Comparison of ENCODE assay signal across 8 mouse cellular contexts in the genomic region with DNA sequence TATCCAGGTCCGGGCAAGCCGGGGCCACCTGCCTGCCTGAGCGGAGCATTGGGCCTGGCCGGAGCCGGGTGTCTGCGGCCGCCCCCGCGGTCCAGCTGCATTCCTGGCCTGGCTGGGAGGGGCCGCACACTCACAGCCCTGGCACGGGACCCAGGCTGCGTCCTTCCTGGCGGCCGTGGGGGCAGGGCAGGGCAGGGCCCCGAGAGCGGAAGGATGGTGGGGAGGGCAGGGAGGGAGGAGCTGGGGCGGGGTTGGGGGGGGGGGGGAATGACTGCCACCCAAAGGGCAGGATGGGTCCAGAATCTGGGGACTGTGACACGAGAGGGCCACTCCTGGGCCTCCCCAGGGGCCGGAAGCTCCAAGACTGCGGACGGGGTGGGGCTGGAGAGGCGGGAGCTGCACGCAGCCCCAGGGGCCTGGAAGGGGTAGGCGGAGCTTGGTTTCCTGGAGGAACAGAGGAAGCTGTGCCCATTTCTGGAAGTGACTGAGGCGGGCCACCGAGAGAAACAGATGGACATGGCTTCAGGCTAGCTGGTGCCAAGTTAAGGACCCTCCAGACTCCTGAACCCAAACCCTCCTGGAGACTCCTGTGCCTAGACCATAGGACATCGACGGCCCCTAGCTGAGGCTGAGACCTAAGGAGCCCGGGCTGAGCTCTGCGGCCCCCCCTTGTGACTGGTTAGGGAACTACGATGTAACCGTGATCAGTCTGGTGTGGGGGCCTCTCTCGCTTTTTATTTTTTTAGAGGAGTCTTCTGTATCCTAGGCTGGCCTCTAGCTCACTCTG. TPM values are rescaled to one million over a fixed set of nuclear protein-coding genes. Genes with fewer than 3 reads are reported as not detected.
DNase-seq lines count a peak whose midpoint lies in the region; ATAC-seq lines count a peak whose summit lies in the region.

No protein-coding gene starts in this region.

- H3K4me1 ChIP-seq in hindbrain, embryonic 11.5 days (replicated peaks; ENCODE audit: control insufficient read depth, insufficient read depth, low read length) = no peaks in the 10 kb centered on the region

- H3K9me3 ChIP-seq in hindbrain, embryonic 11.5 days (ENCODE audit: control insufficient read depth, low read length) = no peaks in the 10 kb centered on the region

- WGBS in hindbrain, embryonic 11.5 days = under 1% methylated on average over 26 of the region's 33 CpGs

- H3K27me3 ChIP-seq in hindbrain, embryonic 11.5 days (ENCODE audit: control insufficient read depth, insufficient read depth, low read length) = no peaks in the 10 kb centered on the region

- peak; percentile 43 for ATAC-seq in hindbrain, embryonic 11.5 days (ENCODE audit: low FRiP score)

- peak; percentile 99 for DNase-seq in Muller cell, postnatal 12 days (ENCODE audit: inconsistent ontology term)
- peak; percentile 88 to 89 for DNase-seq in cerebellum, postnatal 10 days
- DNase-seq in frontal cortex, adult 2 months (ENCODE audit: extremely low spot score in 1 of 2, low spot score in 1 of 2) = peak; percentile 75 to 89
- peak; percentile 81 for DNase-seq in hindbrain, embryonic 11.5 days (ENCODE audit: low spot score)
- peak; percentile 74 to 84 for DNase-seq in layer of hippocampus, postnatal 14 days (ENCODE audit: low spot score in 2 of 2)
- DNase-seq in lung, postnatal 10 days = peak; percentile 98
- DNase-seq in ovary, postnatal 14 days (ENCODE audit: low spot score) = peak; percentile 92
- DNase-seq in thymus, postnatal 36 days = peak; percentile 88 to 92

- no peaks in the 10 kb centered on the region for H3K36me3 ChIP-seq in hindbrain, embryonic 11.5 days (ENCODE audit: control insufficient read depth, insufficient read depth, low read length)

- peak overlapping the region; percentile 50 for H3K4me2 ChIP-seq in hindbrain, embryonic 11.5 days (replicated peaks; ENCODE audit: low read depth, low read length)

- H3K27ac ChIP-seq in hindbrain, embryonic 11.5 days (ENCODE audit: low read depth, low read length) = no peak overlapping the region

- peak overlapping the region; percentile 19 for H3K9ac ChIP-seq in hindbrain, embryonic 11.5 days (ENCODE audit: low read depth, low read length)

- H3K4me3 ChIP-seq in hindbrain, embryonic 11.5 days (ENCODE audit: low read depth, low read length) = peak overlapping the region; percentile 29

RNA-seq across cellular contexts. Expression of gene Sertad1, which starts 4.0 kb away (rescaled TPM):
- polyA plus RNA-seq in frontal cortex, adult 2 months (2012; rRNA removed) = 14.0 and 16.9 TPM in 2 replicates
- 18.4 and 21.0 TPM in 2 replicates for polyA plus RNA-seq in hindbrain, embryonic 11.5 days (2014; fragmentation: Nextera tagmentation; extraction: Ambion mirVana)
- total RNA-seq in layer of hippocampus, postnatal 14 days (2021) = 1 to 10 TPM; 6.1 to 6.9 TPM

RNA-seq across cellular contexts. Expression of gene Prx, which starts 8.4 kb away (rescaled TPM):
- polyA plus RNA-seq in frontal cortex, adult 2 months (2012; rRNA removed) = 0.29 and 0.46 TPM in 2 replicates
- polyA plus RNA-seq in hindbrain, embryonic 11.5 days (2014; fragmentation: Nextera tagmentation; extraction: Ambion mirVana) = 0.53 and 1.0 TPM in 2 replicates
- under 1 TPM; 0.65 to 0.98 TPM for total RNA-seq in layer of hippocampus, postnatal 14 days (2021)

RNA-seq across cellular contexts. Expression of gene Sertad3, which starts 17.2 kb away (rescaled TPM):
- 3.8 and 5.0 TPM in 2 replicates for polyA plus RNA-seq in frontal cortex, adult 2 months (2012; rRNA removed)
- 20.7 and 22.2 TPM in 2 replicates for polyA plus RNA-seq in hindbrain, embryonic 11.5 days (2014; fragmentation: Nextera tagmentation; extraction: Ambion mirVana)
- 1 to 10 TPM; 3.7 to 4.4 TPM for total RNA-seq in layer of hippocampus, postnatal 14 days (2021)

RNA-seq across cellular contexts. Expression of gene Hipk4, which starts 32.3 kb away (rescaled TPM):
- 0.44 and 0.66 TPM in 2 replicates for polyA plus RNA-seq in frontal cortex, adult 2 months (2012; rRNA removed)
- polyA plus RNA-seq in hindbrain, embryonic 11.5 days (2014; fragmentation: Nextera tagmentation; extraction: Ambion mirVana) = 0.21 and 0.96 TPM in 2 replicates
- under 1 TPM in 1 of 2 experiments, not detected in 1; 0.35 TPM for total RNA-seq in layer of hippocampus, postnatal 14 days (2021)

RNA-seq across cellular contexts. Expression of gene Blvrb, which starts 43.0 kb away (rescaled TPM):
- polyA plus RNA-seq in frontal cortex, adult 2 months (2012; rRNA removed) = 21.4 and 23.6 TPM in 2 replicates
- polyA plus RNA-seq in hindbrain, embryonic 11.5 days (2014; fragmentation: Nextera tagmentation; extraction: Ambion mirVana) = 34.8 and 35.4 TPM in 2 replicates
- 10 to 100 TPM; 15.6 to 15.8 TPM for total RNA-seq in layer of hippocampus, postnatal 14 days (2021)
